Comparison of ENCODE assay signal across 38 mouse cellular contexts in genomic region chr10:116982526-116982925, GRCm38 (mm10). TPM values are rescaled to one million over a fixed set of nuclear protein-coding genes. Genes with fewer than 3 reads are reported as not detected.
DNase-seq lines count a peak whose midpoint lies in the region; ATAC-seq lines count a peak whose summit lies in the region.
"Had no signal": no experiment of that assay in that cellular context is flagged by ENCODE, and none has a peak within 500 bp of the region (broad histone marks: within the 10 kb centered on the region; RNA-seq: fewer than 3 reads in every experiment).

No protein-coding gene starts in this region.

- no peak overlapping the region for H3K9ac ChIP-seq in midbrain, embryonic 16.5 days (ENCODE audit: low read depth, low read length)
- H3K9ac ChIP-seq: embryonic facial prominence, embryonic 13.5 days; forebrain, embryonic 13.5 days; forebrain, postnatal 0 days; heart, embryonic 12.5 days; heart, embryonic 15.5 days; hindbrain, embryonic 14.5 days had no signal

- ATAC-seq in midbrain, embryonic 16.5 days, result no peak
- ATAC-seq: CD4-positive, CD25-positive, alpha-beta regulatory T cell, adult 4 months; forebrain, embryonic 13.5 days; forebrain, postnatal 0 days; hindbrain, postnatal 0 days; inflammation-experienced regulatory T-cells, adult 6 months; intestine, embryonic 16.5 days; Patski had no signal

- H3K9me3 ChIP-seq in midbrain, embryonic 16.5 days (replicated peaks; ENCODE audit: control insufficient read depth, low read length, poor library complexity, severe bottlenecking), result no peaks in the 10 kb centered on the region
- H3K9me3 ChIP-seq: embryonic facial prominence, embryonic 10.5 days; embryonic facial prominence, embryonic 13.5 days; forebrain, embryonic 10.5 days; forebrain, embryonic 13.5 days; heart, embryonic 12.5 days; heart, embryonic 15.5 days had no signal

- H3K27ac ChIP-seq in midbrain, embryonic 16.5 days (ENCODE audit: low read length), result no peak overlapping the region
- H3K27ac ChIP-seq: embryonic facial prominence, embryonic 10.5 days; embryonic facial prominence, embryonic 13.5 days; forebrain, embryonic 10.5 days; forebrain, embryonic 13.5 days; gastrocnemius, adult 2 months; heart, embryonic 15.5 days; hindbrain, embryonic 14.5 days; hindbrain, postnatal 0 days had no signal

- H3K27me3 ChIP-seq in midbrain, embryonic 16.5 days (ENCODE audit: control insufficient read depth, insufficient read depth, low read depth, low read length), result no peaks in the 10 kb centered on the region
- H3K27me3 ChIP-seq: embryonic facial prominence, embryonic 13.5 days; forebrain, embryonic 13.5 days; heart, embryonic 15.5 days; Patski had no signal

- no peak overlapping the region for H3K4me2 ChIP-seq in midbrain, embryonic 16.5 days (ENCODE audit: low read length)
- H3K4me2 ChIP-seq: embryonic facial prominence, embryonic 13.5 days; forebrain, embryonic 13.5 days; heart, embryonic 12.5 days; heart, embryonic 15.5 days; hindbrain, embryonic 14.5 days had no signal

- DNase-seq in 3134 (ENCODE audit: extremely low read depth, insufficient read length, low spot score) (peak; percentile 80), 3T3-L1 (ENCODE audit: low read depth, low spot score) (peak; percentile 61), NIH3T3 (ENCODE audit: low read depth) (peak; percentile 46)
- DNase-seq in adrenal gland, postnatal 36 days, result no peak
- no peak for DNase-seq in cerebellum, adult 11 months
- DNase-seq: adrenal gland, postnatal 10 days; cerebellum, adult 11-12 months; cerebellum, adult 8-10 months; cerebellum, postnatal 10 days; cerebellum, postnatal 36 days; embryo, embryonic 11 days; forebrain, postnatal 0 days; gastrocnemius, adult 2 months; gastrocnemius, postnatal 14 days; heart, adult 18-20 months; heart, postnatal 10 days; heart, postnatal 4 days had no signal

- peaks cover 14% of the 10 kb centered on the region for H3K4me1 ChIP-seq in midbrain, embryonic 16.5 days (ENCODE audit: control insufficient read depth, insufficient read depth, low read length)

- no peak overlapping the region for H3K4me3 ChIP-seq in midbrain, embryonic 16.5 days (ENCODE audit: low read depth, low read length)
- H3K4me3 ChIP-seq: embryonic facial prominence, embryonic 10.5 days; embryonic facial prominence, embryonic 13.5 days; forebrain, embryonic 10.5 days; forebrain, embryonic 13.5 days; gastrocnemius, adult 2 months; heart, embryonic 12.5 days; heart, embryonic 15.5 days had no signal

- 71% methylated on average over 3 of the region's 4 CpGs for WGBS in midbrain, embryonic 16.5 days

- no peaks in the 10 kb centered on the region for H3K36me3 ChIP-seq in midbrain, embryonic 16.5 days (ENCODE audit: control insufficient read depth, insufficient read depth, low read length)
- H3K36me3 ChIP-seq: embryonic facial prominence, embryonic 10.5 days; embryonic facial prominence, embryonic 13.5 days; forebrain, embryonic 10.5 days; heart, embryonic 12.5 days; heart, embryonic 15.5 days had no signal

RNA-seq across cellular contexts. Expression of gene Best3, which starts 3.6 kb away (rescaled TPM):
- polyA plus RNA-seq in midbrain, embryonic 16.5 days (2015; fragmentation: Nextera tagmentation; extraction: Ambion mirVana), result 0.10 and 0.13 TPM in 2 replicates
- under 1 TPM; 0.23 to 0.33 TPM for total RNA-seq in adrenal gland, postnatal 36 days (2021)
- total RNA-seq: forebrain, postnatal 0 days; MEL had no signal
- polyA plus RNA-seq: CD4-positive, CD25-positive, alpha-beta regulatory T cell, adult 4 months; forebrain, embryonic 10.5 days; inflammation-experienced regulatory T-cells, adult 6 months; intestine, embryonic 16.5 days; Patski had no signal

RNA-seq across cellular contexts. Expression of gene Gm10271, which starts 10.1 kb away (rescaled TPM):
- not detected in 2 replicates for polyA plus RNA-seq in midbrain, embryonic 16.5 days (2015; fragmentation: Nextera tagmentation; extraction: Ambion mirVana)
- total RNA-seq in adrenal gland, postnatal 36 days (2021), result not detected
- total RNA-seq: adrenal gland, adult 18-20 months; adrenal gland, postnatal 10 days; adrenal gland, postnatal 4 days; forebrain, postnatal 0 days; gastrocnemius, adult 2 months; gastrocnemius, postnatal 14 days; gastrocnemius, postnatal 4 days; heart, adult 18-20 months; heart, postnatal 10 days; heart, postnatal 4 days; hindbrain, postnatal 0 days; MEL had no signal
- polyA plus RNA-seq: C2C12; CD4-positive, CD25-positive, alpha-beta regulatory T cell, adult 4 months; cortical plate, adult 2 months; embryonic facial prominence, embryonic 10.5 days; embryonic facial prominence, embryonic 13.5 days; forebrain, embryonic 10.5 days; forebrain, embryonic 13.5 days; forebrain, postnatal 0 days; frontal cortex, adult 2 months; heart, embryonic 12.5 days; heart, embryonic 15.5 days; hindbrain, embryonic 11.5 days; hindbrain, embryonic 14.5 days; hindbrain, postnatal 0 days; inflammation-experienced regulatory T-cells, adult 6 months; intestine, embryonic 16.5 days; Patski had no signal

RNA-seq across cellular contexts. Expression of gene Rab3ip, which starts 32.0 kb away (rescaled TPM):
- polyA plus RNA-seq in midbrain, embryonic 16.5 days (2015; fragmentation: Nextera tagmentation; extraction: Ambion mirVana), result 40.4 and 45.1 TPM in 2 replicates
- 10 to 100 TPM; 35.4 to 51.5 TPM for total RNA-seq in adrenal gland, postnatal 36 days (2021)

Comparison
In these comparisons a context has a peak if more than half of its experiments do, and no peak if none do; other contexts are left out.
1. DNase-seq: peak in 3134 (single experiment), 3T3-L1 (single experiment) and NIH3T3 (single experiment); none in adrenal gland, postnatal 36 days (0 of 2) and cerebellum, adult 11 months (single experiment).